Mouse (Mus musculus): ENCODE measurements around the gene BC100530.

Gene BC100530

GRCm38 (mm10) chr16:36367648-36368047, at the start of gene BC100530:
TSS of gene BC100530 (minus strand) at chr16:36367748.
- 83% methylated on average over 3 of the region's 3 CpGs for WGBS

GRCm38 (mm10) chr16:36408357-36408756, 40.8 kb upstream of the BC100530 start, which contains the start of gene Stfa2:
TSS of gene Stfa2 (minus strand) at chr16:36408457.

DNA sequence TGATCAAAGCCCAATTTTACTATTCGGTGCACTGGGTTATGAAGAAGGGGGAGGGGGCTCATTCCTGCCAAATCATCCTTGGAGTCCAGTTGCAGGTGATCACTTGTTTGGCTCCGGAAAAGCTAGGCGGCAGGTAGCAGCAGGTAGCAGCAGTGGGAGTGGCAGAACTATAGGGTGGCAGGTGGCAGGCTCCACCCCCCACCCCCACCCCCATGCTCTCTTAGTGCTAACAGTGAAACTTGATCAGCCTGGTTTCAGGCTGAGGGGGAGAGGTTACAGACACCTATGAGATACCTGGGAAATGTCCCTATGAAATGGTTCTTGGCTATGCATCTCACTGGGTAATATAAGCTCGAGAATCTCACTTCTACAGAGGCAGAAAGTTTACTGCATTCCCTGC, 21.5 kb upstream of the BC100530 start:
- WGBS: 21% methylated on average over 4 of the region's 4 CpGs

GRCm38 (mm10) chr16:36337171-36337570, 30.4 kb downstream of the BC100530 start:
- 52% methylated on average over 2 of the region's 2 CpGs for WGBS

DNA sequence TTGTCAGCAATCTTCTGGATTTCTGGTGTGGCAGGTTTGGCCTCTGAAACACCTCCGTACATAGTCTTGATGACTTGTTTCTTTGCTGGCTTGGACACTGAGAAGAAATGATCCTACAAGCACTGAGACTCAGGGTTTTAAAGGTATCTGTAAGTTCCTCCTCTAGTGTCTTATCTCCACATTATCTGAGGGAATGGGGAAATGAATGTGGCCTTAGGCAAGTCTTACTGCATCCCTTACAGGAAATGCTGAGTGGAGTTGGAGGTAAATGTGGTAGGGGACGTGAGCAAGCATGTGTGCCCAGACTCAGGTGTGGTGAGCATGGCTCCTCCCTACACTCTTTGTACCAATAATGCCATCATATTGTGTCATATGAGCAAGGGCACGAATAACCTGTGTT, 33.3 kb downstream of the BC100530 start, which contains the start of gene BC117090:
TSS of gene BC117090 (minus strand) at position 101 of the 400 bp plus-strand sequence.
- WGBS: 83% methylated on average over 3 of the region's 3 CpGs

- WGBS: 83% methylated on average over 6 of the region's 6 CpGs
Measured at GRCm38 (mm10) chr16:36316111-36316510, 51.4 kb downstream of the BC100530 start.
